Mouse (Mus musculus): ENCODE measurements around the gene Ttc7b. TPM values are rescaled to one million over a fixed set of nuclear protein-coding genes. Genes with fewer than 3 reads are reported as not detected.

The Ttc7b gene
- polyA plus RNA-seq, 1 experiment, result 20.4 TPM

- no peak overlapping the region for H3K4me3 ChIP-seq (ENCODE audit: extremely low read depth, insufficient read depth, insufficient read length)
- 89% methylated on average over 2 of the region's 2 CpGs for WGBS
- no peak for DNase-seq (ENCODE audit: low read depth in 1 of 2, low spot score in 2 of 2)
- no peak overlapping the region for H3K27ac ChIP-seq (ENCODE audit: insufficient read depth, low read length)
- no peak for TF ChIP-seq CTCF (IDR thresholded peaks at IDR 0.05; ENCODE audit: extremely low read depth, insufficient read depth, insufficient read length, insufficient replicate concordance)
- TF ChIP-seq POLR2A (IDR thresholded peaks at IDR 0.05; ENCODE audit: low read depth, low read length), result no peak
- no peaks in the 10 kb centered on the region for H3K27me3 ChIP-seq (ENCODE audit: control insufficient read depth, insufficient read depth, low read length)
- 0 out of 2 replicates have a peak, but pooled peaks cover 1% of the 10 kb centered on the region for H3K36me3 ChIP-seq (ENCODE audit: control insufficient read depth, insufficient read depth, low read length)
- peaks cover 2% of the 10 kb centered on the region; the same call in 1 of the 2 replicates for H3K4me1 ChIP-seq (ENCODE audit: control insufficient read depth, insufficient read depth, insufficient read length)
Observed at GRCm38 (mm10) chr12:100396806-100397205, 123.8 kb downstream of the Ttc7b start.

GRCm38 (mm10) chr12:100393532-100393931 is 127.1 kb downstream of the Ttc7b start:
- no peak overlapping the region for H3K4me3 ChIP-seq (ENCODE audit: extremely low read depth, insufficient read depth, insufficient read length)
- no peaks in the 10 kb centered on the region; the same call in 1 of the 2 replicates for H3K4me1 ChIP-seq (ENCODE audit: control insufficient read depth, insufficient read depth, insufficient read length)
- H3K27me3 ChIP-seq (ENCODE audit: control insufficient read depth, insufficient read depth, low read length), result no peaks in the 10 kb centered on the region
- 71% methylated on average over 3 of the region's 3 CpGs for WGBS
- no peak overlapping the region for H3K27ac ChIP-seq (ENCODE audit: insufficient read depth, low read length)
- H3K36me3 ChIP-seq (ENCODE audit: control insufficient read depth, insufficient read depth, low read length), result 0 out of 2 replicates have a peak, but pooled peaks cover 1% of the 10 kb centered on the region
- TF ChIP-seq CTCF (IDR thresholded peaks at IDR 0.05; ENCODE audit: extremely low read depth, insufficient read depth, insufficient read length, insufficient replicate concordance) (no peak), POLR2A (IDR thresholded peaks at IDR 0.05; ENCODE audit: low read depth, low read length) (no peak)
- no peak for DNase-seq (ENCODE audit: low read depth in 1 of 2, low spot score in 2 of 2)

- WGBS, result 82% methylated on average over 3 of the region's 3 CpGs
- TF ChIP-seq CTCF (IDR thresholded peaks at IDR 0.05; ENCODE audit: extremely low read depth, insufficient read depth, insufficient read length, insufficient replicate concordance) (no peak), POLR2A (IDR thresholded peaks at IDR 0.05; ENCODE audit: low read depth, low read length) (no peak)
- no peak for DNase-seq (ENCODE audit: low read depth in 1 of 2, low spot score in 2 of 2)
Observed at GRCm38 (mm10) chr12:100393109-100393508, 127.5 kb downstream of the Ttc7b start.

GRCm38 (mm10) chr12:100392466-100392865 is 128.2 kb downstream of the Ttc7b start:
- DNase-seq (ENCODE audit: low read depth in 1 of 2, low spot score in 2 of 2), result no peak
- no peak overlapping the region for H3K4me3 ChIP-seq (ENCODE audit: extremely low read depth, insufficient read depth, insufficient read length)
- TF ChIP-seq CTCF (IDR thresholded peaks at IDR 0.05; ENCODE audit: extremely low read depth, insufficient read depth, insufficient read length, insufficient replicate concordance) (no peak), POLR2A (IDR thresholded peaks at IDR 0.05; ENCODE audit: low read depth, low read length) (no peak)
- H3K27me3 ChIP-seq (ENCODE audit: control insufficient read depth, insufficient read depth, low read length), result no peaks in the 10 kb centered on the region
- WGBS, result 94% methylated on average over 5 of the region's 5 CpGs
- H3K36me3 ChIP-seq (ENCODE audit: control insufficient read depth, insufficient read depth, low read length), result 0 out of 2 replicates have a peak, but pooled peaks cover 1% of the 10 kb centered on the region
- no peaks in the 10 kb centered on the region for H3K4me1 ChIP-seq (ENCODE audit: control insufficient read depth, insufficient read depth, insufficient read length)
- H3K27ac ChIP-seq (ENCODE audit: insufficient read depth, low read length), result no peak overlapping the region

More at GRCm38 (mm10) chr12:100393109-100393508, 127.5 kb downstream of the Ttc7b start:
- Histone ChIP-seq H3K27me3 (ENCODE audit: control insufficient read depth, insufficient read depth, low read length) (no peaks in the 10 kb centered on the region), H3K27ac (ENCODE audit: insufficient read depth, low read length) (no peak overlapping the region), H3K4me1 (ENCODE audit: control insufficient read depth, insufficient read depth, insufficient read length) (no peaks in the 10 kb centered on the region), H3K36me3 (ENCODE audit: control insufficient read depth, insufficient read depth, low read length) (0 out of 2 replicates have a peak, but pooled peaks cover 1% of the 10 kb centered on the region), H3K4me3 (ENCODE audit: extremely low read depth, insufficient read depth, insufficient read length) (no peak overlapping the region)

- no peak for TF ChIP-seq CTCF (IDR thresholded peaks at IDR 0.05; ENCODE audit: extremely low read depth, insufficient read depth, insufficient read length, insufficient replicate concordance)
- TF ChIP-seq POLR2A (IDR thresholded peaks at IDR 0.05; ENCODE audit: low read depth, low read length), result no peak
- no peak overlapping the region for H3K4me3 ChIP-seq (ENCODE audit: extremely low read depth, insufficient read depth, insufficient read length)
- H3K27me3 ChIP-seq (ENCODE audit: control insufficient read depth, insufficient read depth, low read length), result no peaks in the 10 kb centered on the region
- 0 out of 2 replicates have a peak, but pooled peaks cover 2% of the 10 kb centered on the region for H3K36me3 ChIP-seq (ENCODE audit: control insufficient read depth, insufficient read depth, low read length)
- 94% methylated on average over 9 of the region's 9 CpGs for WGBS
- no peak overlapping the region for H3K27ac ChIP-seq (ENCODE audit: insufficient read depth, low read length)
- DNase-seq (ENCODE audit: low read depth in 1 of 2, low spot score in 2 of 2), result no peak
- no peaks in the 10 kb centered on the region for H3K4me1 ChIP-seq (ENCODE audit: control insufficient read depth, insufficient read depth, insufficient read length)
Observed at GRCm38 (mm10) chr12:100391890-100392289, 128.7 kb downstream of the Ttc7b start.

- Histone ChIP-seq H3K36me3 (ENCODE audit: control insufficient read depth, insufficient read depth, low read length) (peaks cover 6% of the 10 kb centered on the region; the same call in 1 of the 2 replicates), H3K4me3 (ENCODE audit: extremely low read depth, insufficient read depth, insufficient read length) (no peak overlapping the region), H3K4me1 (ENCODE audit: control insufficient read depth, insufficient read depth, insufficient read length) (no peaks in the 10 kb centered on the region), H3K27ac (ENCODE audit: insufficient read depth, low read length) (no peak overlapping the region), H3K27me3 (ENCODE audit: control insufficient read depth, insufficient read depth, low read length) (no peaks in the 10 kb centered on the region)
- DNase-seq (ENCODE audit: low read depth in 1 of 2, low spot score in 2 of 2), result no peak
- TF ChIP-seq POLR2A (IDR thresholded peaks at IDR 0.05; ENCODE audit: low read depth, low read length) (no peak), CTCF (IDR thresholded peaks at IDR 0.05; ENCODE audit: extremely low read depth, insufficient read depth, insufficient read length, insufficient replicate concordance) (no peak)
- 88% methylated on average over 12 of the region's 12 CpGs for WGBS
Observed at GRCm38 (mm10) chr12:100389878-100390710, 130.5 kb downstream of the Ttc7b start.

GRCm38 (mm10) chr12:100386259-100386658 is 134.4 kb downstream of the Ttc7b start:
- no peak for TF ChIP-seq POLR2A (IDR thresholded peaks at IDR 0.05; ENCODE audit: low read depth, low read length)
- TF ChIP-seq CTCF (IDR thresholded peaks at IDR 0.05; ENCODE audit: extremely low read depth, insufficient read depth, insufficient read length, insufficient replicate concordance), result no peak
- Histone ChIP-seq H3K4me3 (ENCODE audit: extremely low read depth, insufficient read depth, insufficient read length) (no peak overlapping the region), H3K27me3 (ENCODE audit: control insufficient read depth, insufficient read depth, low read length) (no peaks in the 10 kb centered on the region), H3K4me1 (ENCODE audit: control insufficient read depth, insufficient read depth, insufficient read length) (no peaks in the 10 kb centered on the region), H3K36me3 (ENCODE audit: control insufficient read depth, insufficient read depth, low read length) (peaks cover 8% of the 10 kb centered on the region; the same call in 1 of the 2 replicates), H3K27ac (ENCODE audit: insufficient read depth, low read length) (no peak overlapping the region)
- 89% methylated on average over 3 of the region's 3 CpGs for WGBS
- no peak for DNase-seq (ENCODE audit: low read depth in 1 of 2, low spot score in 2 of 2)

All from spleen, adult 2 months (tissue).